Mouse (Mus musculus) mouse embryonic stem cell (cell line): Measurements from ENCODE around the gene Mis18bp1.
"Not testable (repeated sequence)": the region's sequence is repeated elsewhere in the genome, so short reads cannot be mapped to it uniquely, and the experiment has no call there.

Experiments
- in situ Hi-C, 2 experiments: fragments of 300-500 bp; cut with MboI; formaldehyde crosslinking; loops; 1 replicate in 1 of 2; 3 replicates in 1 of 2; pipeline ENCODE4 v1.14.3; 2019 to 2020; ENCODE audit warnings: low sequenced_read_pairs in 2 of 2, low pct_unique_long_range_greater_than_20kb in 1 of 2, mixed read lengths in 1 of 2; ENCODE audit not compliant: unreplicated experiment in 1 of 2

Mis18bp1 gene

GRCm38 (mm10) chr12:65172021-65172951 is at the start of gene Mis18bp1:
TSS of gene Mis18bp1 (minus strand) at chr12:65172604.
- in situ Hi-C loops, result no loop called here

GRCm38 (mm10) chr12:65216404-65216840 is 44.0 kb upstream of the Mis18bp1 start:
- in situ Hi-C loops, result no loop called here

GRCm38 (mm10) chr12:65206431-65206830 is 34.0 kb upstream of the Mis18bp1 start:
- in situ Hi-C loops, result no loop called here

GRCm38 (mm10) chr12:65201812-65202211 is 29.4 kb upstream of the Mis18bp1 start:
- in situ Hi-C loops, result no loop called here

- in situ Hi-C loops, result no loop called here
Observed at GRCm38 (mm10) chr12:65194003-65194530, 21.7 kb upstream of the Mis18bp1 start.

- in situ Hi-C loops, result no loop called here
Observed at GRCm38 (mm10) chr12:65189213-65189612, 16.8 kb upstream of the Mis18bp1 start.

- in situ Hi-C loops, result no loop called here
Observed at GRCm38 (mm10) chr12:65187365-65187764, 15.0 kb upstream of the Mis18bp1 start.

- in situ Hi-C loops, result no loop called here
Observed at GRCm38 (mm10) chr12:65173736-65174135, 1.3 kb upstream of the Mis18bp1 start.

- in situ Hi-C loops, result not testable (repeated sequence)
Observed at GRCm38 (mm10) chr12:65172959-65173358, 555 bp upstream of the Mis18bp1 start.

- in situ Hi-C loops, result not testable (repeated sequence)
Observed at GRCm38 (mm10) chr12:65136121-65136520, 36.3 kb downstream of the Mis18bp1 start.

GRCm38 (mm10) chr12:65119451-65119850 is 53.0 kb downstream of the Mis18bp1 start:
- in situ Hi-C loops, result no loop called here

- in situ Hi-C loops, result no loop called here
Observed at GRCm38 (mm10) chr12:65118968-65119367, 53.4 kb downstream of the Mis18bp1 start.

- in situ Hi-C loops, result not testable (repeated sequence)
Observed at GRCm38 (mm10) chr12:65114978-65115377, 57.4 kb downstream of the Mis18bp1 start.

GRCm38 (mm10) chr12:65113925-65114324 is 58.5 kb downstream of the Mis18bp1 start:
- in situ Hi-C loops, result no loop called here

GRCm38 (mm10) chr12:65112811-65113210 is 59.6 kb downstream of the Mis18bp1 start:
- in situ Hi-C loops, result no loop called here

GRCm38 (mm10) chr12:65111503-65111902 is 60.9 kb downstream of the Mis18bp1 start:
- in situ Hi-C loops, result no loop called here

GRCm38 (mm10) chr12:65108746-65109145 is 63.7 kb downstream of the Mis18bp1 start:
- in situ Hi-C loops, result no loop called here
